Mouse (Mus musculus) heart, embryonic 15.5 days (tissue): ENCODE data around the gene Siah2. TPM values are rescaled to one million over a fixed set of nuclear protein-coding genes. Genes with fewer than 3 reads are reported as not detected.

Experiments
- ATAC-seq: fragments of 200-750 bp; cut with Nextera tagmentation; replicated peaks from 2 replicates; pipeline ENCODE4 v1.8.0; 2017; ENCODE audit warnings: low read depth, moderate TSS enrichment; ENCODE audit not compliant: insufficient number of reproducible peaks, insufficient read depth, low FRiP score
- H3K27ac ChIP-seq: fragments of 300-500 bp; sonication (generic); 2 replicates; pipeline ENCODE4 v1.5.1; 2015; ENCODE audit warnings: mild to moderate bottlenecking, inconsistent platforms
- H3K27me3 ChIP-seq: fragments of 300-500 bp; sonication (generic); 2 replicates; pipeline ENCODE4 v1.6.1; 2015; ENCODE audit warnings: inconsistent platforms
- H3K36me3 ChIP-seq: fragments of 300-500 bp; sonication (generic); 2 replicates; pipeline ENCODE4 v1.6.1; 2015; ENCODE audit warnings: mild to moderate bottlenecking, inconsistent platforms
- H3K4me1 ChIP-seq: fragments of 300-500 bp; sonication (generic); replicated peaks from 2 replicates; pipeline ENCODE4 v1.6.1; 2015; ENCODE audit warnings: inconsistent platforms
- H3K4me2 ChIP-seq: fragments of 300-500 bp; sonication (generic); 2 replicates; pipeline ENCODE4 v1.6.1; 2015; ENCODE audit warnings: inconsistent platforms, mild to moderate bottlenecking, moderate library complexity
- H3K4me3 ChIP-seq: fragments of 300-500 bp; sonication (generic); 2 replicates; pipeline ENCODE4 v1.5.1; 2015; ENCODE audit warnings: mild to moderate bottlenecking, inconsistent platforms
- H3K9ac ChIP-seq: fragments of 300-500 bp; sonication (generic); 2 replicates; pipeline ENCODE4 v1.6.1; 2015; ENCODE audit warnings: mild to moderate bottlenecking, inconsistent platforms
- H3K9me3 ChIP-seq: fragments of 300-500 bp; sonication (generic); replicated peaks from 2 replicates; pipeline ENCODE4 v1.6.1; 2016; ENCODE audit warnings: inconsistent platforms
- WGBS: fragments of 180-500 bp; shearing (Covaris S2); methylation state at CpG from one replicate; pipeline ENCODE4 v1.1.7; 2015; ENCODE audit warnings: mixed read lengths; 5-methylcytosine and 5-hydroxymethylcytosine counted together
- polyA plus RNA-seq: library from polyadenylated mRNA; unstranded; fragments of >200 nt; fragmentation: Nextera tagmentation; extraction: Ambion mirVana; gene quantifications from 2 replicates; pipeline ENCODE4 v1.2.1, GENCODE M21; 2015

Siah2 gene
- 4.7 and 5.7 TPM in 2 replicates for polyA plus RNA-seq

- WGBS, result 1% methylated on average over 78 of the region's 87 CpGs
- no peaks in the 10 kb centered on the region for H3K27me3 ChIP-seq
Measured at GRCm38 (mm10) chr3:58691997-58692721, at the start of gene Siah2. Siah2 (minus strand) TSS chr3:58692400.

GRCm38 (mm10) chr3:58739536-58739935 is 47.3 kb upstream of the Siah2 start:
- no peaks in the 10 kb centered on the region for H3K9me3 ChIP-seq
- no peak overlapping the region for H3K27ac ChIP-seq
- ATAC-seq, result no peak
- H3K9ac ChIP-seq, result no peak overlapping the region
- no peaks in the 10 kb centered on the region for H3K36me3 ChIP-seq
- no peaks in the 10 kb centered on the region for H3K27me3 ChIP-seq
- 44% methylated on average over 2 of the region's 2 CpGs for WGBS
- no peak overlapping the region for H3K4me3 ChIP-seq
- no peak overlapping the region for H3K4me2 ChIP-seq
- no peaks in the 10 kb centered on the region for H3K4me1 ChIP-seq

More at GRCm38 (mm10) chr3:58691997-58692721, at the start of gene Siah2:
- H3K4me1 ChIP-seq, result peaks cover 19% of the 10 kb centered on the region
- H3K9me3 ChIP-seq, result no peaks in the 10 kb centered on the region
- H3K4me2 ChIP-seq, result peak within 1 kb of the TSS; percentile 88
- ATAC-seq, result peak; percentile 95
- H3K9ac ChIP-seq, result peak within 1 kb of the TSS; percentile 86
- peak within 1 kb of the TSS; percentile 87 for H3K4me3 ChIP-seq
- H3K27ac ChIP-seq, result peak within 1 kb of the TSS; percentile 97
- no peaks in the 10 kb centered on the region for H3K36me3 ChIP-seq

- Histone ChIP-seq H3K4me1 (no peaks in the 10 kb centered on the region), H3K36me3 (no peaks in the 10 kb centered on the region), H3K9ac (no peak overlapping the region), H3K4me2 (no peak overlapping the region), H3K9me3 (no peaks in the 10 kb centered on the region), H3K27me3 (no peaks in the 10 kb centered on the region), H3K27ac (no peak overlapping the region), H3K4me3 (no peak overlapping the region)
- 34% methylated on average over 6 of the region's 6 CpGs for WGBS
- ATAC-seq, result no peak
Measured at GRCm38 (mm10) chr3:58738346-58739089, 46.3 kb upstream of the Siah2 start.

GRCm38 (mm10) chr3:58731520-58731919 is 39.3 kb upstream of the Siah2 start:
- H3K27ac ChIP-seq, result no peak overlapping the region
- no peak overlapping the region for H3K9ac ChIP-seq
- H3K4me2 ChIP-seq, result no peak overlapping the region
- ATAC-seq, result no peak
- no peaks in the 10 kb centered on the region for H3K27me3 ChIP-seq
- WGBS, result 78% methylated on average over 5 of the region's 5 CpGs
- H3K4me1 ChIP-seq, result no peaks in the 10 kb centered on the region
- H3K9me3 ChIP-seq, result no peaks in the 10 kb centered on the region
- no peak overlapping the region for H3K4me3 ChIP-seq
- H3K36me3 ChIP-seq, result no peaks in the 10 kb centered on the region

GRCm38 (mm10) chr3:58730580-58730979 is 38.4 kb upstream of the Siah2 start:
- 80% methylated on average over 3 of the region's 3 CpGs for WGBS

GRCm38 (mm10) chr3:58729549-58729948 is 37.3 kb upstream of the Siah2 start:
- H3K4me2 ChIP-seq, result no peak overlapping the region
- no peak for ATAC-seq
- H3K4me1 ChIP-seq, result no peaks in the 10 kb centered on the region
- no peak overlapping the region for H3K9ac ChIP-seq
- H3K27me3 ChIP-seq, result no peaks in the 10 kb centered on the region
- no peaks in the 10 kb centered on the region for H3K36me3 ChIP-seq
- no peak overlapping the region for H3K27ac ChIP-seq
- no peak overlapping the region for H3K4me3 ChIP-seq
- H3K9me3 ChIP-seq, result no peaks in the 10 kb centered on the region

More at GRCm38 (mm10) chr3:58730580-58730979, 38.4 kb upstream of the Siah2 start:
- Histone ChIP-seq H3K9ac (no peak overlapping the region), H3K27me3 (no peaks in the 10 kb centered on the region), H3K9me3 (no peaks in the 10 kb centered on the region), H3K4me3 (no peak overlapping the region), H3K4me2 (no peak overlapping the region), H3K4me1 (no peaks in the 10 kb centered on the region), H3K27ac (no peak overlapping the region), H3K36me3 (no peaks in the 10 kb centered on the region)
- ATAC-seq, result no peak

GRCm38 (mm10) chr3:58727601-58728000 is 35.4 kb upstream of the Siah2 start:
- Histone ChIP-seq H3K4me3 (no peak overlapping the region), H3K27ac (no peak overlapping the region), H3K27me3 (no peaks in the 10 kb centered on the region), H3K4me2 (no peak overlapping the region), H3K4me1 (no peaks in the 10 kb centered on the region), H3K36me3 (no peaks in the 10 kb centered on the region), H3K9me3 (no peaks in the 10 kb centered on the region), H3K9ac (no peak overlapping the region)
- ATAC-seq, result no peak
- WGBS, result 69% methylated on average over 4 of the region's 4 CpGs

GRCm38 (mm10) chr3:58727012-58727411 is 34.8 kb upstream of the Siah2 start:
- ATAC-seq, result no peak
- Histone ChIP-seq H3K4me1 (no peaks in the 10 kb centered on the region), H3K9ac (no peak overlapping the region), H3K27me3 (no peaks in the 10 kb centered on the region), H3K27ac (no peak overlapping the region), H3K9me3 (no peaks in the 10 kb centered on the region), H3K36me3 (no peaks in the 10 kb centered on the region), H3K4me2 (no peak overlapping the region), H3K4me3 (no peak overlapping the region)
- 31% methylated on average over 3 of the region's 3 CpGs for WGBS

GRCm38 (mm10) chr3:58726374-58726773 is 34.2 kb upstream of the Siah2 start:
- no peak for ATAC-seq
- H3K4me2 ChIP-seq, result no peak overlapping the region

GRCm38 (mm10) chr3:58724815-58725214 is 32.6 kb upstream of the Siah2 start:
- Histone ChIP-seq H3K4me2 (no peak overlapping the region), H3K27me3 (no peaks in the 10 kb centered on the region), H3K4me3 (no peak overlapping the region), H3K4me1 (no peaks in the 10 kb centered on the region), H3K27ac (no peak overlapping the region), H3K36me3 (no peaks in the 10 kb centered on the region), H3K9ac (no peak overlapping the region), H3K9me3 (no peaks in the 10 kb centered on the region)
- no peak for ATAC-seq

More at GRCm38 (mm10) chr3:58726374-58726773, 34.2 kb upstream of the Siah2 start:
- Histone ChIP-seq H3K27ac (no peak overlapping the region), H3K36me3 (no peaks in the 10 kb centered on the region), H3K4me1 (no peaks in the 10 kb centered on the region), H3K9ac (no peak overlapping the region), H3K4me3 (no peak overlapping the region), H3K9me3 (no peaks in the 10 kb centered on the region), H3K27me3 (no peaks in the 10 kb centered on the region)
- WGBS, result 63% methylated on average over 3 of the region's 3 CpGs

GRCm38 (mm10) chr3:58723656-58724055 is 31.5 kb upstream of the Siah2 start:
- WGBS, result 96% methylated on average over 2 of the region's 2 CpGs
- Histone ChIP-seq H3K36me3 (no peaks in the 10 kb centered on the region), H3K4me2 (no peak overlapping the region), H3K27me3 (no peaks in the 10 kb centered on the region), H3K27ac (no peak overlapping the region), H3K4me1 (no peaks in the 10 kb centered on the region), H3K9me3 (no peaks in the 10 kb centered on the region), H3K4me3 (no peak overlapping the region), H3K9ac (no peak overlapping the region)
- no peak for ATAC-seq
